ENCODE assay signal across 8 mouse cellular contexts in the genomic region with DNA sequence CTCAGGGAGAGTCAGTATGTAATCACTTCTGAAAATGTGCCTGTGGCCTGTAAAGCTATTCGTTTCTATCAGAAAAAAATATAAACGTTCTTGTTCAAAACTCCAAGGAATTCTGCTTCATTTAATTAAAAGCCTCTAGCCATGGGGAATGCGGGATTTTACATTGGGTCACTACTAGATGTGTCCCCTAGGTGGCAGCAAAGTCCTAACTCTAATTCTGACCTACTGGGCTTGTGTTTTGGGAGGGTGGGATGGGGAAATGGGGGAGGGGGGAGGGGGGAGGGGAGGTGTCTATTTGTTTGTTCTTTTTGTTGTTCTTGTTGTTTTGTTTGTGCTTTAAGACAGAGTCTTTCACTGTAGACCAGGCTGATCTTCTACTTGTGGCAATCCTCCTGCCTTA. TPM values are rescaled to one million over a fixed set of nuclear protein-coding genes. Genes with fewer than 3 reads are reported as not detected.
DNase-seq lines count a peak whose midpoint lies in the region.

No protein-coding gene starts in this region.

- DNase-seq in gastrocnemius, adult 18-20 months (ENCODE audit: low spot score), result peak; percentile 36
- DNase-seq in gastrocnemius, postnatal 25 days, result no peak
- DNase-seq in testis, postnatal 10 days (ENCODE audit: low spot score), result peak; percentile 69
- DNase-seq in testis, postnatal 14 days (ENCODE audit: low spot score), result no peak
- peak; percentile 82 to 83 for DNase-seq in cerebellum, postnatal 14 days
- DNase-seq in kidney, postnatal 14 days, result peak; percentile 65
- DNase-seq in lung, postnatal 25 days (ENCODE audit: low spot score), result peak; percentile 29
- peak; percentile 52 for DNase-seq in thymus, postnatal 4 days

RNA-seq across cellular contexts. Expression of a gene that starts 7.2 kb away (rescaled TPM):
- total RNA-seq in gastrocnemius, adult 18-20 months (2021), result 1 to 10 TPM in 1 of 2 experiments, under 1 TPM in 1; 0.98 to 2.3 TPM
- total RNA-seq in gastrocnemius, postnatal 25 days (2021), result 1 to 10 TPM; 1.9 to 2.8 TPM

RNA-seq across cellular contexts. Expression of a gene that starts 19.3 kb away (rescaled TPM):
- total RNA-seq in gastrocnemius, adult 18-20 months (2021), result 1 to 10 TPM; 7.6 to 9.0 TPM
- 1 to 10 TPM; 6.6 to 9.8 TPM for total RNA-seq in gastrocnemius, postnatal 25 days (2021)

Comparison
In these comparisons a context has a peak if more than half of its experiments do, and no peak if none do; other contexts are left out.
1. DNase-seq: peak in gastrocnemius, adult 18-20 months (single experiment), testis, postnatal 10 days (single experiment), cerebellum, postnatal 14 days (2 of 2), kidney, postnatal 14 days (single experiment), lung, postnatal 25 days (single experiment) and thymus, postnatal 4 days (single experiment); none in gastrocnemius, postnatal 25 days (single experiment) and testis, postnatal 14 days (single experiment).